Mouse (Mus musculus): ENCODE measurements around the gene Samd14. TPM values are rescaled to one million over a fixed set of nuclear protein-coding genes. Genes with fewer than 3 reads are reported as not detected.

The Samd14 gene
- polyA plus RNA-seq, 1 experiment from 2014 or later, result 24.5 TPM

GRCm38 (mm10) chr11:94985140-94985539 lies 24.5 kb upstream of the Samd14 start:
- Histone ChIP-seq H3K4me3 (ENCODE audit: low read depth, low read length) (no peak overlapping the region), H3K4me2 (no peak overlapping the region), H3K27me3 (ENCODE audit: insufficient read depth, low read length) (no peaks in the 10 kb centered on the region), H3K36me3 (ENCODE audit: insufficient read depth) (no peaks in the 10 kb centered on the region), H3K4me1 (ENCODE audit: insufficient read depth) (peaks cover 12% of the 10 kb centered on the region), H3K9ac (no peak overlapping the region), H3K9me3 (ENCODE audit: low read depth, low read length) (no peaks in the 10 kb centered on the region), H3K27ac (ENCODE audit: low read depth) (no peak overlapping the region)
- TF ChIP-seq CTCF (IDR thresholded peaks at IDR 0.05; ENCODE audit: low read depth), result no peak
- ATAC-seq (ENCODE audit: insufficient read depth) (no peak), DNase-seq (peak; percentile 51)
- WGBS, result 11% methylated on average over 1 of the region's 1 CpGs

- Histone ChIP-seq H3K4me1 (ENCODE audit: insufficient read depth) (peaks cover 16% of the 10 kb centered on the region), H3K4me3 (ENCODE audit: low read depth, low read length) (no peak overlapping the region), H3K27me3 (ENCODE audit: insufficient read depth, low read length) (no peaks in the 10 kb centered on the region), H3K36me3 (ENCODE audit: insufficient read depth) (no peaks in the 10 kb centered on the region), H3K9me3 (ENCODE audit: low read depth, low read length) (no peaks in the 10 kb centered on the region), H3K27ac (ENCODE audit: low read depth) (no peak overlapping the region), H3K9ac (no peak overlapping the region), H3K4me2 (no peak overlapping the region)
- TF ChIP-seq CTCF (IDR thresholded peaks at IDR 0.05; ENCODE audit: low read depth), result no peak
- WGBS, result 68% methylated on average over 5 of the region's 5 CpGs
- no peak for ATAC-seq (ENCODE audit: insufficient read depth)
- no peak for DNase-seq
Measured at GRCm38 (mm10) chr11:94985822-94986221, 23.9 kb upstream of the Samd14 start.

GRCm38 (mm10) chr11:94986435-94986834 lies 23.2 kb upstream of the Samd14 start:
- no peak for TF ChIP-seq CTCF (IDR thresholded peaks at IDR 0.05; ENCODE audit: low read depth)
- H3K36me3 ChIP-seq (ENCODE audit: insufficient read depth), result no peaks in the 10 kb centered on the region
- H3K27ac ChIP-seq (ENCODE audit: low read depth), result no peak overlapping the region
- H3K4me2 ChIP-seq, result no peak overlapping the region
- no peaks in the 10 kb centered on the region for H3K27me3 ChIP-seq (ENCODE audit: insufficient read depth, low read length)
- 60% methylated on average over 2 of the region's 2 CpGs for WGBS
- no peak overlapping the region for H3K4me3 ChIP-seq (ENCODE audit: low read depth, low read length)
- H3K4me1 ChIP-seq (ENCODE audit: insufficient read depth), result peaks cover 16% of the 10 kb centered on the region
- DNase-seq (no peak), ATAC-seq (ENCODE audit: insufficient read depth) (no peak)
- no peak overlapping the region for H3K9ac ChIP-seq
- H3K9me3 ChIP-seq (ENCODE audit: low read depth, low read length), result no peaks in the 10 kb centered on the region

GRCm38 (mm10) chr11:94987341-94987740 lies 22.3 kb upstream of the Samd14 start:
- no peak for ATAC-seq (ENCODE audit: insufficient read depth)

GRCm38 (mm10) chr11:94987851-94988250 lies 21.8 kb upstream of the Samd14 start:
- DNase-seq (no peak), ATAC-seq (ENCODE audit: insufficient read depth) (no peak)
- no peaks in the 10 kb centered on the region for H3K9me3 ChIP-seq (ENCODE audit: low read depth, low read length)
- H3K36me3 ChIP-seq (ENCODE audit: insufficient read depth), result no peaks in the 10 kb centered on the region
- H3K27me3 ChIP-seq (ENCODE audit: insufficient read depth, low read length), result no peaks in the 10 kb centered on the region
- no peak overlapping the region for H3K4me3 ChIP-seq (ENCODE audit: low read depth, low read length)
- no peak overlapping the region; the same call in 1 of the 2 replicates for H3K27ac ChIP-seq (ENCODE audit: low read depth)
- H3K4me1 ChIP-seq (ENCODE audit: insufficient read depth), result peaks cover 21% of the 10 kb centered on the region
- H3K9ac ChIP-seq, result no peak overlapping the region
- no peak overlapping the region for H3K4me2 ChIP-seq
- no peak for TF ChIP-seq CTCF (IDR thresholded peaks at IDR 0.05; ENCODE audit: low read depth)
- WGBS, result 77% methylated on average over 8 of the region's 8 CpGs

More at GRCm38 (mm10) chr11:94987341-94987740, 22.3 kb upstream of the Samd14 start:
- Histone ChIP-seq H3K4me2 (no peak overlapping the region), H3K4me1 (ENCODE audit: insufficient read depth) (peaks cover 19% of the 10 kb centered on the region), H3K9ac (no peak overlapping the region), H3K4me3 (ENCODE audit: low read depth, low read length) (no peak overlapping the region), H3K9me3 (ENCODE audit: low read depth, low read length) (no peaks in the 10 kb centered on the region), H3K36me3 (ENCODE audit: insufficient read depth) (no peaks in the 10 kb centered on the region), H3K27ac (ENCODE audit: low read depth) (no peak overlapping the region), H3K27me3 (ENCODE audit: insufficient read depth, low read length) (no peaks in the 10 kb centered on the region)
- no peak for DNase-seq
- TF ChIP-seq CTCF (IDR thresholded peaks at IDR 0.05; ENCODE audit: low read depth), result no peak
- WGBS, result 40% methylated on average over 6 of the region's 6 CpGs

GRCm38 (mm10) chr11:94988780-94989561 lies 20.7 kb upstream of the Samd14 start:
- no peaks in the 10 kb centered on the region for H3K27me3 ChIP-seq (ENCODE audit: insufficient read depth, low read length)
- H3K4me3 ChIP-seq (ENCODE audit: low read depth, low read length), result peak overlapping the region; percentile 89
- ATAC-seq (ENCODE audit: insufficient read depth) (no peak), DNase-seq (peak; percentile 49)
- H3K9me3 ChIP-seq (ENCODE audit: low read depth, low read length), result no peaks in the 10 kb centered on the region
- H3K4me2 ChIP-seq, result peak overlapping the region; percentile 99
- H3K9ac ChIP-seq, result peak overlapping the region; percentile 60
- H3K36me3 ChIP-seq (ENCODE audit: insufficient read depth), result no peaks in the 10 kb centered on the region
- peak overlapping the region; percentile 96 for H3K27ac ChIP-seq (ENCODE audit: low read depth)
- TF ChIP-seq CTCF (IDR thresholded peaks at IDR 0.05; ENCODE audit: low read depth), result no peak
- WGBS, result 15% methylated on average over 10 of the region's 10 CpGs
- H3K4me1 ChIP-seq (ENCODE audit: insufficient read depth), result peaks cover 25% of the 10 kb centered on the region

- WGBS, result 1% methylated on average over 12 of the region's 12 CpGs
- peaks cover 27% of the 10 kb centered on the region for H3K4me1 ChIP-seq (ENCODE audit: insufficient read depth)
- H3K9me3 ChIP-seq (ENCODE audit: low read depth, low read length), result no peaks in the 10 kb centered on the region
- H3K27me3 ChIP-seq (ENCODE audit: insufficient read depth, low read length), result no peaks in the 10 kb centered on the region
- peak overlapping the region; percentile 96 for H3K27ac ChIP-seq (ENCODE audit: low read depth)
- TF ChIP-seq CTCF (IDR thresholded peaks at IDR 0.05; ENCODE audit: low read depth), result no peak
- ATAC-seq (ENCODE audit: insufficient read depth) (peak; percentile 70), DNase-seq (peak; percentile 94)
- peak overlapping the region; percentile 89 for H3K4me3 ChIP-seq (ENCODE audit: low read depth, low read length)
- H3K36me3 ChIP-seq (ENCODE audit: insufficient read depth), result no peaks in the 10 kb centered on the region
- H3K9ac ChIP-seq, result peak overlapping the region; percentile 60
- H3K4me2 ChIP-seq, result peak overlapping the region; percentile 99
Measured at GRCm38 (mm10) chr11:94989562-94990017, 20.1 kb upstream of the Samd14 start.
